Mouse (Mus musculus) left cerebral cortex, adult 9 months (tissue): ENCODE measurements at regions not wholly inside any gene's neighbourhood (a gene's known extent, or its start where the extent isn't known, plus 50 kb on each side); places are given as distances from the start of the nearest gene placed in this dataset.

Experiments used
- DNase-seq, 2 experiments: peaks; one replicate each; pipeline ENCODE4 v3.0.0; 2022; ENCODE audit warnings: low spot score in 2 of 2

DNA sequence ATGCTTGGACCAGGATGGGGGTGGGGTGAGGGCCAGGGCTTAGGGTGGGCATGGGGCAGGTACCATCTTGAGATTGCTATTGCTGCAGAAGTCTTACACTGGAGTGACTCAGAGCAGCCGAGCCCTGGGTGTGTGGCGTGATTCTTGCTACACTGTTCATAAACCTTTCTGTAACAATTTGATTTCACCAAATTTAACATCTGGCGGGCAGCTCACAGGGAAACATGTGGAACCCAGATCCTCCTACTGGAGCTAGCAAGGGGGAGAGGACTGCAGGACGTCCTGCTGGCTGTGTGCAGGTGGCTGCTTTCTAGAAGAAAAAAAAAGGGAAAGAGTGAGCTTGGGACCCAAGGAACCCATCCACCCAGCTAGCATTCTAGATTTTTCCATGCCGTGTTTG lies 719.7 kb downstream of the Vrk1 start:
- DNase-seq, result no peak

DNA sequence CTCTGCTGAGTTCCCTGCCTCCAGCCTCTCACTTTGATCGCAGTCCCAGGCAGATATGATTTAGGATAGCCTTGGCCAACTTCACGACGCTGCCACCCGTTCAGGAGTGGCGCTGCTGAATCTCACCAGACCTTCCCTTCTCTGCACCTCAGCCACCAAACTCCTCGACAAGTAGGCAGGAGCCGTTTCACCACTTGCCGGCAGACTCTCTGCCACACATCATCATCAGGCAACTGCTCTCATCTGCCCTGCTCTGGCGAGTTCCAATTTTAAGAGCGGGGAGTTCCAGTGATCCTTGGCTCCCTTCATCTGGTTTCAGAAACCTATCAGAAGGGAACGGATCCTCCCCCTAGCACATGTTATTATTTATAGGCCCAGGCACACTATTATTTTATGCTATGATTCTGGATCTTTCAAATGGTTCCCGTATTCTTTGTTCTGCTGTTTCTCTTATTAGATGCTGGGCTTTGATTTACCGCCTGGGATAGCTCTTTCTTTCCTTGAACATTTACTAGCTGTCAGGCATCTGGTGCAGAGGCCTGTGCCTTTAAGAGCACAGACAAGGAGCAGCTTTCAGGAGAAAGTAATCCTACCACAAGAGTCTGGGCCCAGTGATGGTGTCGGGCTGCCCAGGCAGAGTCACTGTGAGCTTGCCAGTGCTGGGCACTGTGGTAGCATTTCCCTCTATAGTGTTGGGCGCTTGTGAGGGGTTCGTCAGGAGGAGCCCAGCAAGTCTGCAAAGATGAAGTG lies 722.3 kb downstream of the Vrk1 start:
- peak in 1 of 2 experiments; percentile 13 for DNase-seq

DNA sequence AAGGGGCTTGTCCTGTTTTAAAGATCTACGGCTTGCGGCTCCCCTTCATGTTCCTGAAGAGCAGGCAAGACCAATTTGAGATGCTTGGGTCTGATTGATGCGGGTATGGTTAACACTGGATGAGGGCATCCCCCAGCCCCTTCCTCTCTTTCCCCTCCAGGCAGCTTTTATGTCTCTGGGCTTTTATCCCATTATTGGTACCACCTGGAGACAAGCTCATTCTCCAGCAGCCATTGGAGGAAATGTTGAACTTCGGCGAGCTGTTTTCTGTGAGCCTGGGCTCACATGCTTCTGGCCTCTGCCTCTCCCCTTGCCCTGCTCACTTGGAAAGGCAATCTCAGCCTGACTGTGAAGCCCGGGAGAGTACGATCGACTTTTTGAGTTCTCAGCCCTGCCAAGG lies 738.7 kb downstream of the Vrk1 start:
- DNase-seq, result no peak

DNA sequence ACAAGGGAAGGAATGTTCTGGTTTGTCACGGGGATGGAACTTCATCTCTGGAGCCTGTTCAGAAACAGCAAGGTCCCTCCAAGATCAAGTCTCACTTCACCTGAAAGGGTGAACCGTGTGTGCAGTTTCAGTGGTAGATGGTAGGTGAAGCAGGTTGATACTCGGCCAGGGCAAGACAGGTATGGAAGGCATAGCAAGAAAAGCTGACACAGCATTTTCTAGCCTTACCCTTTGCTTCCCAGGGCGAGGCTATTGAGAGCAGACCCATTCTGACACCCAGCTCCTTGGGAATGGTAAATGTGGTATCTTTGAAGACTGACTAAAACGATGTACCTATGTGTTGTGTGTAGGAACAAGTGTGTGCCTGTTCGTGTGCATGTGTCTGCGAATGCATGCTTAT lies 724.9 kb upstream of the 3110018I06Rik start:
- no peak for DNase-seq

DNA sequence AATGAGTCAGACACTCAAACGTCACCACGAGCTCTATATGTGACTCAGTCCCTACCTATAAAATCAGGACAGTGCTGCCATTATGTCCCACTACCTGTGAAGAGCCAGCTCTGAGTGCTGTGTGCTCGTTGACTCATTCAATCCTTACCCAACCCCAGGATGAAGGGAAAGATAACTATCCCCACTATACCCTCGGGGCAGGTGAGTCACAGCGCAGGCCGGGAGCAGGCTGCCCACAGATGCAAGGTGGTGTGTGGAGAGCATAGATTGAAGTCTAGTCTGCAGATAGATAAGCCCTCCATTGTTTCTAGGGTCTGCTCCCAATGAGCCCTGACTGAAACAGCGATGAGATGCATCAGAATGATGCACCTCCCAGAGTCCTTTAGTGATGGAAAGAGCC lies 723.9 kb upstream of the 3110018I06Rik start:
- no peak for DNase-seq

DNA sequence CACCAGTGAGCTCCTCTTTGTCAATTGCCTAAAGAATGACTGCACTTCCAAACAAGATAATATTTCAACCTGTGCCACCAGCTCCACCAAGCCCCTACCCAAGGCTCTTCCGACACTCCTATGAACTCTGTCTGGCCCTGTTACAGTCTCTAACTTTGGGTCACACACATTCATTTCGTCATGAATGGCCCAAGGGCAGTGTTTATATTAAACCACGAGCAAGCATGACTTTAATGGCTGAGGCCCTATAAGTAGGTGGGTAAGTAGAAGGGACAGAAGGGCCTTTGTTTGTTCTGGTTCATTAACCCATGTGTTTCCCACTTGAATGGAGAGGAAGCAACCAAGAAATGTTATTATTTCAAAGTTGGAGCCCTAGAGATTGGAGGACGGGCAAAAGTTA lies 714.9 kb upstream of the 3110018I06Rik start:
- DNase-seq, result no peak

DNA sequence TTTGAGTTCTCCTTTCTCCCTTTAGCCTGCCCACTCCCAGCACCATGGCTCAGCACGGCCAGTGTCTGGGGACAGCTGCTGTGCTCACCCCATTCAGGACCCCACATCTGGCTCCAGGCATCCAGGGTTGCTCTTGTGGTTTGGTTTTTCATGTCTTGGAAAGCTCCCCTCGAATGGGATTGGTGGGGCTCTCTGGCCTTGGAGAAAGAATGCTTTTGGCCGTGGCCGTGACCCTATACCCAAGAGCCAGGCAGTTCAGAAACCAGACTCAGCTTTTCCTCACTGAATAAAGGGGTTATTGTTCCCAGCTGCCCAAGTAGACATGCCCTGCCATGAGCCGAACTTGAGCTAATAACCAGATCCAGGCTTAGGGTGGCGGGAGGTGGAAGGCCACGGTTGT lies 691.8 kb upstream of the 3110018I06Rik start:
- no peak for DNase-seq

DNA sequence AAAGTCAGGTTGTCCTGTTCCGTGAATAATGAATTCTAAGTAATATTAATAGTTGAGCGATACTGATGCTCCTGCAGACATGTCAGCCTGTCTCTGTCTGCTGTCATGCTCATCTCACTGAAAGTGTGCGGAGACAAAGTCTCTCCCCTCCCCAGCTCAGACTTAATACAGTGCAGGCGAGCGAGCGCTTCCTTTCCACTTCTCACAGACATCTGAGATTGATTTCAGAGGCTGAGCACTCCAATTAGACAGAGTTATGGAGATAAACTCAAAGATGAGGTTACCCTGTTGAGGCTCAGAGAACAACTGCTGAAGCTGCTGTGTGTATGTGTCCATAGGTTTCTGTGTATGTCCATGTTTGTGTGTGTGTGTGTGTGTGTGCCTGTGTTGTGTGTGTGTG lies 668.7 kb upstream of the 3110018I06Rik start:
- DNase-seq, result peak in 1 of 2 experiments; percentile 20

DNA sequence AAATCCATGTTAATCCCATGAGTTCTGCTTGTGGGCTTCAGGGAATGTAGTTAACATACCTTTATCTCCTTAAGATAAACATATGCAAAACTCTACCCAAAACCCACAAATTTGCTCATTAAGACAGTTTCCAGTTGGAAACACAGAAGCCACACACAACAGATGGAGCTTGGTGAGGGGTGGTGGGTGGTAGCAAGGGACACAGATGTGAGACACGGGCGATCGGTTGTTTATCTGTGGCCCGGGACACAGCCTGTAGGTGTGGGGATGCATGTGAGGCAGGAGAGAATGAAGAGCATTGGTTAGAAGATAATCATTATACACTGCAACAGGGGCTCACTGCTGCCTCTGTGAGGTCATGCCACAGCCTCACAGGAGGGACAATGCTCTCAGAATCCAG lies 666.1 kb upstream of the 3110018I06Rik start:
- peak in 1 of 2 experiments; percentile 13 for DNase-seq

DNA sequence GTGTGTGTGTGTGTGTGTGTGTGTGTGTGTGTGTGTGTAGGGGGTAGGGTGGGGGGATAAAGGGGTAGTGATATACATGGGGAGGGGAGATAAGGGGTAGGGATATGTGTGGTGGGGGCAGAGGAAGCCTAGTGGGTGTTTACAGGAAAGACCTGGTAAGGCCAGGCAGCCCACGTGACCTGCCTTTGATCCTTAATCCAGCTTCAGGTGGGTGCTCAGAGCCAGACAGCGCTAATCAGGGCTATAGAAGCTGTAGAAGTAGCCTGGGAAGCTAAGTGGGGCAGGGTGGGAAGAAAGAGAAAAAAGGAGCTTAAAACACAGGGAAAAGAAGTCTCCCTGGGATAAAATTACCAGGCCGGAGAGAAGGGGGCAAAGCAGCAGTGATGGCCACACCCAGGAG lies 659.9 kb upstream of the 3110018I06Rik start:
- DNase-seq, result no peak

DNA sequence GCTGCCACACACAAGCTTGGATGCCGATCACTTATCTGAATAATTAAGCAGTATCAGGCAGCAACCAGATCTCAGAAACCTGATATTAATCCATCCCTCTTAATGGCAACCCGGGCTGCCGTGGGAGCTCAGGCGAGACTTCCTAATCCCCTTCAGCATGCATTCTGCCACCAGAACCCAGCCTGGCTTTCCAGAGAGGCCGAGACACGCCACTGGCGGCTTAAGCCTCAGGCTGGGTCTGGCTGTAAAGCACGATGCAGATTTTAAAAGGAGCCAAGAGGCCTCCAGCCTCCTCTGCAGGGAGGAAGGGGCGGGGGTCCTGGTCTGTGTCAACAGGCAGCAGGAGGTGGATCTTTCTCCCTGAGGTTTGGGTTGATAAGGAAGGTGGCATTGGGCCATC lies 659.1 kb upstream of the 3110018I06Rik start:
- no peak for DNase-seq

DNA sequence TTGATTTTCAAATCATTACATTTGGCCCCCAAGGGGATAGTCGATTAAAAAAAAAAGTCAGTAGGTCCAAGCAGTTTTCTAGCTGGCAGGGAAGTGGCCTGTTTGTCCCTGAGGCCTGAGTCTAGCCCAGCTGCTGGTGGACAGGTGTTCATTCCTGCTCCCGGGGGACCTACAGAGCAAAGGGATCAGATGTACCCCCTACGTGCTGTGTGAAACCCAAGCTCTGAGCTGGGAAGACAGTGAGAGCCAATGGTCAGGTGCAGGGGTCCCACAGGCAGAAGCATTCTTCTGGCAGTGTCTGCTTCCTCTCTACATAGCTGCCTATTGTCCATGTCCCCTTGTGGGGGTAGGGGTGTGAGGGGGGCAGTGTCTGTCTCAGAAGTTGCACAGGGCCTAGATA lies 653.2 kb upstream of the 3110018I06Rik start:
- no peak for DNase-seq

DNA sequence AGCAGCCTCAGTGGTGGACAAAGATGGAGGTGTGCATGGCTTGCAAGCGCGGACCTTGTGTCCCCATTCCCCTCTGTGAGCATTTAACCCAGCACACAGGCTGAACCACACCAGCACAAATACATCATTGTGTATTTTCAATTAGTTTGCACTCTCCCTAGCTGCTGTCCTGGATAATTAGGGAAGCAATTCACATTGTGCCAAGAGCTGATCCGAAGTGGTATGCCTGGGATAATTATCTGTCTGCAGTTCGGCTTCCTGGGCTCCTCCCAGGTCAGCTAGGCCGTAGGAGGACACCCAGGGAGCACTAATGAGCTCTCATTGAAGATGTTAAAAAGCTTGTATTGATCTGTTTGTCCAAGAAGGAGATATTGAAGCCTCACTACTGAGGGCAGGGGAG lies 648.8 kb upstream of the 3110018I06Rik start:
- no peak for DNase-seq

DNA sequence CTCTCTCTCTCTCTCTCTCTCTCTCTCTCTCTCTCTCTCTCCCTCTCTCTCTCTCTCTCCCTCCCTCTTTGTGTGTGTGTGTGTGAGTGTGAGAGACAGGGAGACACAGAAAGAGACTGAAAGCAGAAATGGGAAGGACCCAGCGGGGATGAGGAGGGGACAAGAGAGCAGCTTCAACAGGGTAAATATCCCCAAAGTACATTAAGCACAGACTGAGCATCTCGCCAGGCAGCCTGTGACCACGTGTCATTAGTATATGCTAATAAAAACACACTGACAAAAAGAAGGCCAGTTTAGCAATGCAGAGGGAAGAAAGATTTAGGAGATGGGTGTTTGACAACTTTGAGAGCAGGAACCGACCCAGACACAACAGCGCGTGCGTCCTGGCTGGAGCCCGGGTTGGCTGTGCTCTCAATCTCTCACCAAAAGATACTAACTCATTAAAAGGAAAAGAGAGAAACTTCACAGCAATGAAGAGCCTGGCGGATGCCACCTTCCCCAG lies 648.2 kb upstream of the 3110018I06Rik start:
- no peak for DNase-seq

DNA sequence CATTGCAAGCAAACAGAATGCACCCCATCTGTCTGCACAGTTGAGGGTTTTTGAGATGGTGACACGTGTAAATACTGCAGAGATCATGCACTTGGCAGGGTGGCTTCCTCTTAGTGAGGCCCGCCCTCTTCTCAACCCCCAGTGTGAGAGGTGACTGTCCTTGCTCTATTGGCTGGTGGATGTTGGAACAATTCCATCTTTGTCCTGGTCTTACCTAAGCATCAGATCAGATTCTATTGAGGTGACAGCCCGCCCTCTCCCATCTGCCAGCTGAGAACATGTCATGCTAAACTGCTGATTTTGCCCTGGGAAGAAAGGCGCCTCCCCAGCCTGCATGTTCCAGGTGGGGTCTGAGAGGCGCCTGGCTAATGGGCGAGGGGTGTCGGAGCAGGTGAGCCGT lies 646.4 kb upstream of the 3110018I06Rik start:
- peak in 1 of 2 experiments; percentile 28 for DNase-seq

DNA sequence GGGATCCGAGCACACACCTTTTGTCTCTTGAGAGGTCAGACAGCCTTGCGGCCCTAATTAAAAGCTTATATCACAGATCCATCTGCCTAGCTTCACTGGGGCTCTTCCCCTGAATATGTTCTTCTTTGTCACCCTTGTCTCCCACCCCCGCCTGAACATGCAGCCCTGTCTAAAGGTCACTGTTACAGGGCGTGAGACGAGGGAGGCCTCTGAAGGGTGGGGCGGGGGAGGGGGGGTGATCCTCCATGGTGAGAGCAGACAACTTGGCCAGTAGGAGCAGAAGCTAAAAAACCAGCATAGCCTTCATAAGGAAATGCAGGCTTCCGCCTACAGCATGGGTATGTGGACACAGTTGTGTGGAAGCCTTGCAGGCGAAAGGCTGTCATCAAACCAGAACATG lies 646.0 kb upstream of the 3110018I06Rik start:
- DNase-seq, result no peak

DNA sequence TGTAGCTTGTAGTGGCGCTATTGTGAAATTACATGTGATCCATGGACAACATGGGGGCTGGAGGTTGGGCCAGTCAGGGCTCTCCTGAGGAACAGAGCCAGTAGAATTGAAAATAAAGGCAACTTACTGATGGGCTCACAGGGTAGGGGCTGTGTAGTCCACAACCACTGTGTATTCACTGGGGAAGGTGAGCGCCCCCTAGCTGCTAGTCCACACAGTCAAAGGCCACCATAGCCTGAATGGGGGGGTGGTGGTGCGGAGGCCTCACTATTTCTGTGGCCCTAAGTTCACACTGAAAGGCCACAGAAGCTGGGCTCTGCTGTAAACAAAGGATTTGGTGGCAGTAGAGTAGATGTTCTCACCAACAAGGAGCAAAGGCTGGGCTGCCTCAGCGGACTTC lies 636.8 kb upstream of the 3110018I06Rik start:
- DNase-seq, result no peak

DNA sequence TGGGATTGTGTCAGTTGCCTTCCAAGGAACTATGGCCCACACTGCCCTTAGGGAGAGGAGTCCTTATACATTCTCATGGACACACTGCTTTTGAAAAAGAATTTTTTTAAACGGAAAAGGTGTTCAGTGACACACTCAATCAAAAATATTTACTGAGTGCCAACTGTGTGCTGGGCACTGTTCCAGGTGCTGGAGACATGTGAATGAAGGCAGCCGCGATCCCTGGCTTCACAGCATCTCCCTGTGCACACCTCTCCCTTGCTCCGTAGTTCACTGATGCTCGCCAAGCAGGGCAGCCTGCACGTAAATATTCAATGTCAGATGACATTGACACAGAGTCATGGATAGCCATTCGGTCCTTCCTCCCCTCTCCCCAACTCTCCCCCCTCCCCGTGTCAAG lies 635.7 kb upstream of the 3110018I06Rik start:
- no peak for DNase-seq

DNA sequence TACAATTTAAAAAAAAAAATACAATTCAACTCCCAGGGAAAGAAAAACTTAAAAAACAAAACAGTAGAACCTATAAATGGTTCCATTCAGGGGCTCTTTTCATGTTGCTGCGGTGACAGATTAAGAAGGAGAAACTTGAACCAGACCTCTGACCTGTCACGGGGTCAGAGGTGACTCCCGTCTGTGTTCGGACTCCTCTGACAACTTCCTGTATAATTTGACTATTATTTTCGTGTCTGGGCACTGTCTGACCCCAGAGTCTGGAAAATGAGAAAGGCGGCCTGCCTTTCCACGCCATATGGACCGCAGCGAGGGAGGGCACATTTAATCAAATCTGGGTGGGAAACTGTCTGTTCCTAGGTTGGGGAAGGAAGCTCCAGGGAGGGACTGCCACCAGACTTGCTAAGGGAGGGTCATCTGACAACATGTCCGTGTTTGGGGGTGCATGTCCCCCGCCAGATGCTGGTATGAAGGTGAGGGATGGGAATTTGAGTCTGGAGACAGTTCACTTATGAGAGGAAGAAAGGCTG lies 634.7 kb upstream of the 3110018I06Rik start:
- DNase-seq, result no peak

DNA sequence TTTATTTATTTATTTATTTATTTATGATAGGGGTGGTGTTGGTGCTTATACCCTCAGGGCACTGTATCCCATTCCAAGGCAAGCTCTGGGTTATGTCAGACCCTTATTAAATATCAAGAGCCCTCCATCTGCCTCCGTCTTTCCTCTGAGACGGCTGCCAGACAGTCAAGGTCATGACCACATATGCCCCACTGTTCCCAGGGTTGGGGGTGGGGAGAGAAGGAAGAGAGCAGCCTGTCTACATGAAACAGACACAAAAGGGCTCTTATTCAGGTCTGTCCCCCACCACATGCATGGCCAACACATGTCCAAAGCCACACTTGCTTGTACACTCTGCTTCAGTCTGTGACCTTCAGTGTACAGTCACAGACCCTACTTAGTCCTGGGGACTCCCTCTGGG lies 632.9 kb upstream of the 3110018I06Rik start:
- no peak for DNase-seq

DNA sequence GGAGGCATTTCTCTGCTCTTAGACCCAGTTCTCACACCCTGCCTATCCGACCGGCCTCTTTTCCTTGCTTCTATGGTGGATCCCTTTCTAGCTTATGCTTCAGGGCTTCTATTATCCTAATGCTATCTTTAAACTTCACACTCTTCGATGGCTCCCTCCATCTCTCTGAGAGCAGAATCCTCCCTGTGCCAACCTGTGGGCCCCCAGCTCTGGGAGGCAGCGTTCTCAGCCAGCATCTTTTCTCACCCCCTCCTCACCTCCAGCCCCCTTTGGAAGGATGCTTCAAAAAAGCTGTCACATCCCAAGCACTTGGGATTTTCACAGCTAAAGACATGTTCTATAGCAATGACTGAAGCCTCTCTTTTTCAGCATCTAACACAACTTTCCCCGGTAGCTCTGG lies 626.8 kb upstream of the 3110018I06Rik start:
- DNase-seq, result no peak

DNA sequence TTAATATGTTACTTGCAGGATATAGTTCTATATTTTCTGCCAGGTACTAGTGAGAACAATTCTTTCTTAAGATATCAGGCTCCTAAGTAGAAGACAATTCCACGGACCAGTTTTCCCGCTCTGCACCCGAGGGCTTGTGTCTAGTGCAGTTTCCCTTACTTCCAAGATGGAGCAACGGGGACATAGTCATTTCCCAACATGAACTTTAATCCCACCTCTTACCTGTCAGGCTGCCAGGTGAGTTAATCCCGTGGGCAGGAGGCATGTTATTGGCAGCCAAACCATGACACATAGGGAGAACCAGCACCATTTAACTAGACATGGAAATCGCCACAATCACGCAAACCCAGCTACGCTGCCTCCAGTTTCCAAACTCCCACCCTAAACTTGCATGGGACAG lies 624.4 kb upstream of the 3110018I06Rik start:
- no peak for DNase-seq

DNA sequence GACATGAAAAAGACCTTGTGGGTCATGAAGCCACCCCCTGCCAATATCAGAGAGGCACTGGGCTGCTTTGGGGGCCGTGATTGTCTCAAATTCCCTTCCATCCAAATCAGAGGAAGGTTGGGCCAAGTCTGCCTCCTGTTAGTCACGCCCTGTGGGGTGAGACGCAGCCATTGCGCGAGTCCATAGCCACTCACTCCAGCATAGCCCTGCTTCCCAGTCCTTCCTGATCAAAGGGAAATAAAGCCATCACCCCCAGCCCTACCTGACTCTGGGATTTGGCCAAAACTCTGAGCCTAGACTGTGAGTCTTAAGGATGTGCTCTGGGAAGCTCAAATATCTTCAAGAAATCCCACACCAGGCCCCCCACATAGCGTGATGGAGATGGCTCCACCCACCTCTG lies 620.4 kb upstream of the 3110018I06Rik start:
- DNase-seq, result no peak

DNA sequence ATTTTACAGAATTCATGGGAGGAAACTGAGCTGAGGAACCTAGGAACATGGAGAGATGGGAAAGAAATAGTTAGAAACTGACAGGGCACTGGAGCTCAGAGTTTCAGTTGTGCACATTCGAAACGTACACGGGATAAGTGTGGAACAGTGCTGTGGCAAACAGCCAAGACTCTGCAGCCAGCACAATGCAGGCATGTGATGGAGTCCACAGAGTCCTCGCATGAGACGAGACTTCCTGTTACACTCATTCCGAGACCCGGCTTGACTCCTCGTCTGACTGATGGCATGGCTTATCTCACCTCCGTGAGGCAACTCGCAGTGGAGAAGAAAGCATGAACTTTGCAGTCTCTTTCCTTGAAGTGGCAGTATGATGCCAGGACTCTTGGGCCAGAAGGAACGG lies 617.0 kb upstream of the 3110018I06Rik start:
- no peak for DNase-seq
